Mouse (Mus musculus) forebrain, embryonic 14.5 days (tissue): ENCODE measurements around the gene Gm20695. TPM values are rescaled to one million over a fixed set of nuclear protein-coding genes. Genes with fewer than 3 reads are reported as not detected.
"Not testable (repeated sequence)": the region's sequence is repeated elsewhere in the genome, so short reads cannot be mapped to it uniquely, and the experiment has no call there.

Experiments used
- ATAC-seq: fragments of 200-750 bp; cut with Nextera tagmentation; 2 replicates; pipeline ENCODE4 v1.8.0; 2017; ENCODE audit warnings: mild to moderate bottlenecking, moderate library complexity
- DNase-seq: peaks from one replicate; pipeline ENCODE4 v3.0.0-alpha.2; 2015; ENCODE audit warnings: low spot score
- H3K27ac ChIP-seq: fragments of 300-500 bp; sonication (generic); 2 replicates; pipeline ENCODE4 v1.5.1; 2014; ENCODE audit warnings: low read depth, mild to moderate bottlenecking, control low read depth, low read length, moderate library complexity
- H3K27me3 ChIP-seq: fragments of 300-500 bp; sonication (generic); replicated peaks from 2 replicates; pipeline ENCODE4 v1.6.1; 2014; ENCODE audit warnings: low read length, control low read depth, mixed read lengths; ENCODE audit not compliant: control insufficient read depth, insufficient read depth
- H3K36me3 ChIP-seq: fragments of 300-500 bp; sonication (generic); 2 replicates; pipeline ENCODE4 v1.6.1; 2014; ENCODE audit warnings: low read length, control low read depth; ENCODE audit not compliant: control insufficient read depth, insufficient read depth
- H3K4me1 ChIP-seq: fragments of 300-500 bp; sonication (generic); 2 replicates; pipeline ENCODE4 v1.6.1; 2014; ENCODE audit warnings: antibody characterized with exemption, low read length, control low read depth; ENCODE audit not compliant: control insufficient read depth, insufficient read depth
- H3K4me2 ChIP-seq: fragments of 300-500 bp; sonication (generic); 2 replicates; pipeline ENCODE4 v1.6.1; 2014; ENCODE audit warnings: mild to moderate bottlenecking, control low read depth, low read length
- H3K4me3 ChIP-seq: fragments of 300-500 bp; sonication (generic); 2 replicates; pipeline ENCODE4 v1.5.1; 2014; ENCODE audit warnings: low read depth, low read length, control low read depth
- H3K9ac ChIP-seq: fragments of 300-500 bp; sonication (generic); 2 replicates; pipeline ENCODE4 v1.6.1; 2014; ENCODE audit warnings: mild to moderate bottlenecking, low read length, control low read depth, moderate library complexity
- H3K9me3 ChIP-seq: fragments of 300-500 bp; sonication (generic); replicated peaks from 2 replicates; pipeline ENCODE4 v1.6.1; 2016; ENCODE audit warnings: low read length, control low read depth, mixed read lengths; ENCODE audit not compliant: control insufficient read depth
- WGBS: fragments of 180-500 bp; shearing (Covaris S2); extraction: QIAGEN DNeasy Blood & Tissue Kit; methylation state at CpG from one replicate; pipeline ENCODE4 v1.1.7; 2014; 5-methylcytosine and 5-hydroxymethylcytosine counted together
- polyA plus RNA-seq: library from polyadenylated mRNA; unstranded; fragments of >200 nt; fragmentation: Nextera tagmentation; extraction: Ambion mirVana; gene quantifications from 2 replicates; pipeline ENCODE4 v1.2.1, GENCODE M21; 2014

Gm20695 gene
- polyA plus RNA-seq, 1 experiment from 2014 or later = 4.1 TPM

DNA sequence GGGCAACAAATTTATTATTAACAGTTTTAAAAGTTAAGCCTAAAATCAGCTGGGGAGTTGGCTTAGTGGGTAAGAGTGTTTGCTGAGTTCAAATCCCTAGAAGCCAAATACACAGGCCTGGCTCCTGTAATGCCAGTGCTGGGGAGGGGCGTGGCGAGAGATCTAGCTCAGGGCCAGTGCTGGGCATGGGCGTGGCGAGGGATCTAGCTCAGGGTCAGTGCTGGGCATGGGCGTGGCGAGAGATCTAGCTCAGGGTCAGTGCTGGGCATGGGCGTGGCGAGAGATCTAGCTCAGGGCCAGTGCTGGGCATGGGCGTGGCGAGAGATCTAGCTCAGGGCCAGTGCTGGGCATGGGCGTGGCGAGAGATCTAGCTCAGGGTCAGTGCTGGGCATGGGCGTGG, 33.1 kb upstream of the Gm20695 start:
- H3K27ac ChIP-seq, H3K9me3 ChIP-seq, ATAC-seq, DNase-seq, H3K9ac ChIP-seq, H3K36me3 ChIP-seq, H3K4me3 ChIP-seq, H3K27me3 ChIP-seq, H3K4me1 ChIP-seq, H3K4me2 ChIP-seq: not testable (repeated sequence)
- WGBS = 88% methylated on average over 13 of the region's 13 CpGs

DNA sequence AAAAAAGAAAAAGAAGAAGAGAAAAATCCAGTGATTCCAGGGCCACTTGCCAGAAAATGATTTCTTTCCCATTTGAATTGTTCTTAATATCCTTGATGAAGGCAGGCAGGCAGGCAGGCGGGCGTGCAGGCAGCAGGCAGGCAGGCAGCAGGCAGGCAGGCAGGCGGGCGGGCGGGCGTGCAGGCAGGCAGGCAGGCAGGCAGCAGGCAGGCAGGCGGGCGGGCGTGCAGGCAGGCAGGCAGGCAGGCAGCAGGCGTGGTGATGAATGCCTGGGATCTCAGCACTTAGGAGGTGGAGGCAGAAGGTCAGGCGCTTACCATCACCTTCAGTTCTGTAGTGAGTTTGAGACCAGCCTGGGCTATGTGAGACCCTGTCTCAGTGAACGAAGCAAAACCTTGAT, 31.9 kb upstream of the Gm20695 start:
- DNase-seq (no peak), ATAC-seq (no peak)
- 34% methylated on average over 11 of the region's 12 CpGs for WGBS
- no peaks in the 10 kb centered on the region for H3K36me3 ChIP-seq
- H3K9ac ChIP-seq = no peak overlapping the region
- H3K4me1 ChIP-seq = peaks cover 5% of the 10 kb centered on the region
- H3K4me2 ChIP-seq = no peak overlapping the region
- H3K27me3 ChIP-seq = no peaks in the 10 kb centered on the region
- no peak overlapping the region for H3K4me3 ChIP-seq
- H3K9me3 ChIP-seq = no peaks in the 10 kb centered on the region
- H3K27ac ChIP-seq = no peak overlapping the region

DNA sequence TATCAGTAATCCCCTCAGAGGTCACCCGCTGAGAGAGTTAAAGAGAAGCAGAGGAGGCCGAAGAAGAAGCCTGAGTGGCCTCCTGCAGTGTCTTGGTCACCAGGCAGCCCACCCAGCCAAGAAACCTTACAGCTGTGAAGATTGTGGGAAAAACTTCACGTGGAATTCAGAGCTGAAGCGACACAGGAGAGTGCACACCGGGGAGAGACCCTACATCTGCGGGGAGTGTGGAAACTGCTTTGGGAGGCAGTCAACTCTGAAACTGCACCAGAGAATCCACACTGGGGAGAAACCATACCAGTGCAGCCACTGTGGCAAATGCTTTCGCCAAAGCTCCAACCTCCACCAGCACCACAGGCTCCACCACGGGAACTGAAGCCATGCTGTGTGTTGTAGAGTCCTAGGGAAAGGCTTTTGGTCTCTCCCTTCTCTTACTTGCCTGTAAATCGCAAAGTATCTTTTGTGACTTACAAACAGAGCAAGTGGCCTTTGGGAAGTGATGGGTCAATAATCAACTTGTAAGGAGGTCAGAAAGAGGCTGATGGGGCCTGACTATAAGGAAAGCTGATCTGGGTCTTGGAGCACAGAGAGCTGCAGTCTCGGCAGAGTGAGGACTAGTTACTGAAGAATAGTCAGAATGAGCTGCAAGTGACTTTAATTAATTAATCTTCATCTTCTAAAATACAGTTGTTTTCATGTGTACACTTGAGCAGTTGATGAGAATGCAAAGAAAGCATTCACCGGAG, 29.8 kb upstream of the Gm20695 start:
- H3K27me3 ChIP-seq = no peaks in the 10 kb centered on the region
- ATAC-seq (no peak), DNase-seq (no peak)
- no peak overlapping the region for H3K9ac ChIP-seq
- 0 out of 2 replicates have a peak, but pooled peaks cover 2% of the 10 kb centered on the region for H3K36me3 ChIP-seq
- H3K27ac ChIP-seq = no peak overlapping the region
- H3K4me3 ChIP-seq = no peak overlapping the region
- H3K9me3 ChIP-seq = no peaks in the 10 kb centered on the region
- H3K4me2 ChIP-seq = no peak overlapping the region
- no peaks in the 10 kb centered on the region for H3K4me1 ChIP-seq
- 50% methylated on average over 11 of the region's 11 CpGs for WGBS

DNA sequence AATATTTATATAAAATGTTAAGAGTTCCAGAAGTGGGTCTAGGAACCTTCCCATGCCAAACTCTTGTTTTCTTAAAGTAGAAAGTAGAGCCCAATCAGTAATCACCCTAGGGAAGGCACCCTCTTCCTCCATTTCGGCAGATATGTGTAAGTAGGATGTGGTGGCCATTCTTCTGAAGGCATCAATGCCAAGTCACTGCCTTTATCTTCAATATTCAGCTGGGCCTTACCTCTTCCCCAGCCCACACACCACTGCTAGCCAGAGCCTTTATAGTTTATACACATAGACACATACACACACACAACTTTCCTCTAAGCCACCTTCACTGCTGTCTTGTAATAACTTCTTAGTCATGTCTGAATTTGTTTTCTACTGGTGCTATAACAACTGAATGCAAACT, 28.7 kb upstream of the Gm20695 start:
- Histone ChIP-seq H3K9me3 (no peaks in the 10 kb centered on the region), H3K4me3 (no peak overlapping the region), H3K36me3 (peaks cover 6% of the 10 kb centered on the region), H3K4me2 (no peak overlapping the region), H3K4me1 (no peaks in the 10 kb centered on the region), H3K27ac (no peak overlapping the region), H3K27me3 (no peaks in the 10 kb centered on the region), H3K9ac (no peak overlapping the region)
- WGBS = 78% methylated on average over 1 of the region's 1 CpGs
- DNase-seq (no peak), ATAC-seq (no peak)

DNA sequence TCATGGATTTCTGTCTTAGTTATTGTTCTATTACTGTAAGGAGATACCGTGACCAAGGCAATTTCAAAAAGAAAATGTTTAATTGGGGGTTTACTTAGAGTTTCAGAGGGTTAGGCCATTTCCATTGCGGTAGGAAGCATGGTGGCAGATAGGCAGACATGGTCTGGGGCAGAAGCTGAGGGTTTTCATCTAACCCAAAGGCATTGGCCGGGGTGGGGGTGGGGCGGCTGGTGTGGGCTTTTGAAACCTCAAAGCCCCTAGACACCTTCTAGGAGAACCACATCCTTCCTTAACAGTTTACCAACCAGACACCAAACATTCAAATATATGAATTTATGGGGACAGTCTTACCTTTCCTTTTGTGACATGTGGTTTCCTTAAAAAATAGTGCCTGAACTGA, 25.2 kb upstream of the Gm20695 start:
- Histone ChIP-seq H3K36me3 (peaks cover 26% of the 10 kb centered on the region), H3K9me3 (no peaks in the 10 kb centered on the region), H3K4me1 (no peaks in the 10 kb centered on the region), H3K4me2 (no peak overlapping the region), H3K4me3 (no peak overlapping the region), H3K27ac (no peak overlapping the region), H3K9ac (no peak overlapping the region), H3K27me3 (no peaks in the 10 kb centered on the region)
- ATAC-seq (no peak), DNase-seq (no peak)
- 94% methylated on average over 4 of the region's 4 CpGs for WGBS

DNA sequence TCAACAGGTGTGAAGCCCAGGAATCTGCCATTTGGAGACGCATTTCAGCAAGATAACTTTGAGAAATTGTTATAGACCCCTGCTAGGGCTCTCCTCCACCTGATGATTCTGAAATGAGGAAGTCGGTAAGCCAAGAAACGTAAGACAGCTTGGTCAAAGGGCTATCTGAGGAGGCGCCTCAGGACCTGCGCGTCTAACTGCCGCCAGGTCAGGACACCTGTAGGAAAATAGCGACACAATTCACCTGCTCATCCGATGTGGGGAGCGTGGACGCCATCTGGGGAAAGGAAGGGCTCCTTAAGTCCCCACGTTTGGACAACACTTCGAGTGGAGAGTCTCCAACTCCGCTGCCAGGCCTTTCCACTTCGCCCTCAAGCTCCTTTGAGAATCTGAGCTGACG, 12.6 kb upstream of the Gm20695 start:
- Histone ChIP-seq H3K9ac (peak overlapping the region; percentile 60), H3K4me2 (peak overlapping the region; percentile 93), H3K36me3 (peaks cover 17% of the 10 kb centered on the region), H3K9me3 (no peaks in the 10 kb centered on the region), H3K27ac (no peak overlapping the region), H3K27me3 (no peaks in the 10 kb centered on the region), H3K4me3 (peak overlapping the region; percentile 55), H3K4me1 (peaks cover 10% of the 10 kb centered on the region; the same call in 1 of the 2 replicates)
- DNase-seq (no peak), ATAC-seq (no peak)
- WGBS = 2% methylated on average over 16 of the region's 16 CpGs

DNA sequence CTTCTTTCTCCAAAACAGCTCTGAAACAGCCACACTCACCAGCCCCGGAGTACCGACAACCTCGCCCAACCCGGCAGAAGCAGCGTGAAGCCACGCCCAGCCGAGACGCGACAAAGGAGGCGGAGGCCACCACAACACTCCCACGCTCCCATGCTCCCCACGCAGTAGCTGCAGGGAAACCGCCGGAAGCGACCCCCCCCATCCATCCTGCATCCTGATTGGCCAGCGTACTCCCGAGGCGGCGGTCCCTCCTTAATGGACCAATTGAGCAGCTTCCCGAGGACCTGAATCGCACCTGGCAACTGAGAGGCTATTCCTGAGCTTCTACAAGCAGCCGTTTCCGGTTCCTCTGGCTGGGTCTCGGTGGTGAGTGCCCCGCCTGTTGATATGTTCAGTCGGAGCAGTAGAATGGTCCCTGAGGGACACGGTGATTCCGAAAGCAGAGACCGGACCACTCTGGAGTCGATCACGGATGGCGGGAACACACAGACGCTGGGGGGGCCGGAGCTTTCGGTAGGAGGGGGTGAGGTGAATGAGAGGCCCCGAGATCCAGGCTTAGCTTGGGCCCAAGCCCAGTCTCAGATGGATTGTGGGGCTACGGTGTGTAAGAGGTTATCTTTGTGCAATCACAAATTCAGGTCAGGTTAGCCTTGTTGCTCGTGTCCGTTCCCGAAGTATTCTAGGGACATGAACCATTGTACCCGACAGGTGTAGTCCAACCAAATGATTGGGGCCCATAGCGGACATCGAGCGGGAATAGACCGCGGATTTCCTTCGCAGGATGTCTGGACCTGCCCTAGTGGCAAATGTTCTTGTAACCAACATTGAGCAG, 12.0 kb upstream of the Gm20695 start, which contains the start of gene Naa60:
Gene Naa60 (plus strand): TSS at position 160 of the 832 bp plus-strand sequence.
- H3K4me3 ChIP-seq = peak within 1 kb of the TSS; percentile 55
- H3K27ac ChIP-seq = peak within 1 kb of the TSS; percentile 72
- DNase-seq (peak; percentile 96), ATAC-seq (peak; percentile 99)
- 3% methylated on average over 47 of the region's 47 CpGs for WGBS
- no peaks in the 10 kb centered on the region for H3K9me3 ChIP-seq
- peaks cover 16% of the 10 kb centered on the region for H3K36me3 ChIP-seq
- H3K4me2 ChIP-seq = peak within 1 kb of the TSS; percentile 93
- peaks cover 10% of the 10 kb centered on the region; the same call in 1 of the 2 replicates for H3K4me1 ChIP-seq
- H3K9ac ChIP-seq = peak within 1 kb of the TSS; percentile 60
- no peaks in the 10 kb centered on the region for H3K27me3 ChIP-seq

DNA sequence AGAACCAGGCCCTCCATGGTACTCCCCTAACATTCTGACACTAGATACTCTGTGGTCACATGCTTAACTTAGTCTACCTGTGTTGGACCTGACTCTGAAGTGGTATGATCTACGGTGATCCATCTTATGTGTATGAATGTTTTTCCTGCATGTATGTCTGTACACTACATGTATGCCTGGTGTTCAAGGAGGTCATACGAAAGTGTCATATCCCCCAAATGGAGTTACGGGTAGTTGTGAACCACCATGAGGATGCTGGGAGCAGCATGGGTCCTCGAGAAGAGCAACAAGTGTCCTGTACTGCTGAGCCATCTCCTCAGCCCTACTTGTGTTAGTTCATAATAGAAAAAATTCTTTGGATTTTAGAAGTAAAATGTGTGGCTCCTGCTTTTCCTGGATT, 8.1 kb upstream of the Gm20695 start:
- Histone ChIP-seq H3K9me3 (no peaks in the 10 kb centered on the region), H3K4me2 (no peak overlapping the region), H3K4me3 (no peak overlapping the region), H3K9ac (no peak overlapping the region), H3K36me3 (peaks cover 22% of the 10 kb centered on the region; the same call in 1 of the 2 replicates), H3K27ac (no peak overlapping the region), H3K27me3 (no peaks in the 10 kb centered on the region), H3K4me1 (peaks cover 10% of the 10 kb centered on the region; the same call in 1 of the 2 replicates)
- no peak for DNase-seq
- WGBS = 94% methylated on average over 4 of the region's 4 CpGs
- ATAC-seq = no peak
